Mouse (Mus musculus): ENCODE measurements around the gene Esp18. TPM values are rescaled to one million over a fixed set of nuclear protein-coding genes. Genes with fewer than 3 reads are reported as not detected.

The Esp18 gene
- total RNA-seq (2021) = not detected
- long read RNA-seq, experiment 1 = 0 reads
- long read RNA-seq, experiment 2 = 0 reads

DNA sequence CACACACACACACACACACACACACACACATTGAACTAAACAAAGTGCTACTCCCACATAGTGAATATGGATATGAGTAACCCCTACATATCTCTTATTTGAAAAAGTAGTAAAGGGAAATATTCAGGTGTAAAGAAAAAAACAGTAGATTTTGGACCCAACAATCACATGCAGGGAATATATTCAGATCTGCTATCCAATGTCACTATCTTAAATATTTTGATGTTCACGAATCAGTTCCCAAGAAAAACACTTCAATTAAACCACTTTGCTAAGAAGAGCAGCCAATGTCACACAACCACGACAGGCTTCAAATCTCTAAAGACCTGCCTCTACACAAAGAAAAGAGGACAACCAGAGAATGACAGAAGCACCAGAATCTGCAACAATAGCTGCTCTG lies at the start of gene Esp18:
Gene Esp18 (plus strand): TSS at position 301 of the 400 bp plus-strand sequence.
- DNase-seq = no peak
- intact Hi-C loops (cut with DNase I) = no loop called here

DNA sequence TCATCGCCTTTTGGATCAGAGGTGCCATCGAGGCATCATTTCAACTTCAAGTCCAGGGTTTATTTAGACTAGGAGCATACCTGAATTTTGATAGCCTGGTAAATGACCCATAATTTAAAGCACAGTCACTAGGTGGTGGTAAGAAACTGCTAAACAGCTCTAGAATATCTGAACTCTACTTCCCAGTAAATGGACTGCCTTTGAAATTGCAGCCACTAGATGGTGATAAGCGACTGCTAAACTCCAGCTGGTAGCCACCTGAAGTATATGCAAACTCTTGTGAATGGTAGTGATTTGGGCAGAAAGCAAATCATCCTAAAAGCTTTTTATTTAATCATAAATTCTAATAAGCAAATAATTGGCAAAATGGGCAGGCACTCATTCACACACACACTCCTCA lies 42.8 kb upstream of the Esp18 start:
- intact Hi-C loops (cut with DNase I) = no loop called here
- no peak for DNase-seq

Small RNAs within 50 kb of the gene (microRNA-seq; reads per million reads assigned to microRNA genes)
- 0 reads per million in 2 experiments for gene Gm26429

Other genes with a start within 250 kb of the Esp18 start
- gene Esp16, start 129.8 kb downstream of the Esp18 start, total RNA-seq (2021) = not detected
- gene Esp15, start 234.6 kb downstream of the Esp18 start, total RNA-seq (2021) = not detected